Mouse (Mus musculus) forebrain, embryonic 10.5 days (tissue): ENCODE measurements around the gene Inka1. TPM values are rescaled to one million over a fixed set of nuclear protein-coding genes. Genes with fewer than 3 reads are reported as not detected.

Experiments
- DNase-seq: peaks from one replicate; pipeline ENCODE4 v3.0.0-alpha.2; 2017; ENCODE audit warnings: low spot score; ENCODE audit errors: extremely low spot score
- H3K27ac ChIP-seq: fragments of 300-500 bp; sonication (generic); 2 replicates; pipeline ENCODE4 v1.5.1; 2016; ENCODE audit warnings: mild to moderate bottlenecking
- H3K27me3 ChIP-seq: fragments of 300-500 bp; sonication (generic); 2 replicates; pipeline ENCODE4 v1.6.1; 2016; ENCODE audit warnings: mild to moderate bottlenecking; ENCODE audit not compliant: poor library complexity, severe bottlenecking
- H3K36me3 ChIP-seq: fragments of 300-500 bp; sonication (generic); replicated peaks from 2 replicates; pipeline ENCODE4 v1.6.1; 2016; ENCODE audit warnings: mild to moderate bottlenecking, moderate library complexity
- H3K4me1 ChIP-seq: fragments of 300-500 bp; sonication (generic); 2 replicates; pipeline ENCODE4 v1.6.1; 2016
- H3K4me3 ChIP-seq: fragments of 300-500 bp; sonication (generic); 2 replicates; pipeline ENCODE4 v1.5.1; 2016; ENCODE audit warnings: mild to moderate bottlenecking, moderate library complexity
- H3K9me3 ChIP-seq: fragments of 300-500 bp; sonication (generic); 2 replicates; pipeline ENCODE4 v1.6.1; 2016; ENCODE audit warnings: mild to moderate bottlenecking, moderate library complexity
- WGBS: fragments of 180-500 bp; shearing (Covaris S2); methylation state at CpG from one replicate; pipeline ENCODE4 v1.1.7; 2016; 5-methylcytosine and 5-hydroxymethylcytosine counted together
- polyA plus RNA-seq: library from polyadenylated mRNA; unstranded; fragments of >200 nt; fragmentation: Nextera tagmentation; extraction: Ambion mirVana; gene quantifications from 2 replicates; pipeline ENCODE4 v1.2.1, GENCODE M21; 2016

The Inka1 gene
- polyA plus RNA-seq, 1 experiment from 2014 or later, result 35.0 TPM

GRCm38 (mm10) chr9:107962916-107963315 lies 22.8 kb downstream of the Inka1 start:
- Histone ChIP-seq H3K9me3 (no peaks in the 10 kb centered on the region), H3K36me3 (peaks cover 97% of the 10 kb centered on the region), H3K27ac (no peak overlapping the region), H3K4me1 (peaks cover 5% of the 10 kb centered on the region; the same call in 1 of the 2 replicates), H3K4me3 (no peak overlapping the region), H3K27me3 (no peaks in the 10 kb centered on the region)
- no peak for DNase-seq
- 94% methylated on average over 9 of the region's 9 CpGs for WGBS

DNA sequence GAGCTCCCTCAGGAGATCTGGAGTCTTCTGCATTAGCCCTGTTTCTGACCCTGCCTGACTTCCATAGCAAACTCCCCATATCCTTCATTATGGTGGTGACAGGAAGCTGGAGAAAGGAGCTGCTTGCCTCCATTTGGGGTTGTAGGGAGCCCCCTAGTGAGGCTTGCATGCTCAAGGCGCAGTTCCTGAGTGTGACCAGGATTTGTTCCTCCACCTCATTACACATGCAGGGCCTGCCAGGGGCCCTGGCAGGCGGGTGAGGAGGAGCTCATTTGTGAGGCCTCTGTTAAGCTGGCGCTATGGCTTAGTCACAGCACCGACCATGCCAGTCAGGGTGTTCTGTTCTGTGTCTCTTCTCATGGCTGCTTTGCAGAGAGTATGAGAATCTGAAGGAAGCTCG lies 23.8 kb downstream of the Inka1 start:
- DNase-seq, result no peak
- Histone ChIP-seq H3K4me1 (peaks cover 14% of the 10 kb centered on the region), H3K4me3 (no peak overlapping the region), H3K9me3 (no peaks in the 10 kb centered on the region), H3K36me3 (peaks cover 99% of the 10 kb centered on the region), H3K27me3 (no peaks in the 10 kb centered on the region), H3K27ac (no peak overlapping the region)
- WGBS, result 64% methylated on average over 5 of the region's 5 CpGs

DNA sequence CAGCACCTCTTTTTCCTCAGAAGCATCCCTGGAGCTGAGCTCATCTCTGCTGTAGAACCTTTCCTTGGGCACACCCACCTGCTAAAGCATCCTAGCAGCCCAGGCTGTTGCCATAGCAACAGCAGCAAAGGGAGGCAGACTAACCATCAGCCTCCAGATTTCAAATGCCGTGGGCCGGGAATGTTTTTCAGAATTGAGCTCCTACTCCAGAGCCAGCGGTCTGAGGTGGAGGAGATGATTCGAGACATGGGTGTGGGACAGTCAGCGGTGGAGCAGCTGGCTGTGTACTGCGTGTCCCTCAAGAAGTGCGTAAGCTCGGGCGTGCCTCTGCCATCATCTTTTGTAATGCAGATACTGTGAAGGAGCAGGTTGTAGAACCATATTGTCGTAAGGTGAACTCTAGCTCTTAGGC lies 24.3 kb downstream of the Inka1 start:
- no peak for DNase-seq
- Histone ChIP-seq H3K9me3 (no peaks in the 10 kb centered on the region), H3K36me3 (peaks cover 99% of the 10 kb centered on the region), H3K27ac (no peak overlapping the region), H3K27me3 (no peaks in the 10 kb centered on the region), H3K4me1 (peaks cover 15% of the 10 kb centered on the region), H3K4me3 (no peak overlapping the region)
- WGBS, result 87% methylated on average over 10 of the region's 10 CpGs

DNA sequence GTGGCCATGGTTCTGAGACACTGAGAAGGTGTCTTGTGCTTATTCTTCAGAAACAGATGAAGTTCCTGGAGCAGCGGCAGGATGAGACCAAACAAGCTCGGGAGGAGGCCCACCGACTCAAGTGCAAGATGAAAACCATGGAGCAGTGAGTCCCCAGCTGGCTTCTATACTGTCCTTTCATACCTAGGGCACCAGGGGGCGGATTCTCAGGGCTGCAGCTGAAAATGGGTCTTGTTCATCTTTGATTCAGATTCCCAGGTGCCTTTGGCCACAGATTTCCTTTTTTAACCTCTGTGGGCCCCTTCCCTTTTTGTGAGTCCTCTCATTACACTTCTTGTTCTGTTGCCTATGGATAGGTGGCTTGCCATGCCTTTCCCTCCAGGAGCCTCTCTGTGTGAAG lies 24.8 kb downstream of the Inka1 start:
- Histone ChIP-seq H3K27ac (no peak overlapping the region), H3K36me3 (peaks cover 99% of the 10 kb centered on the region), H3K4me3 (no peak overlapping the region), H3K9me3 (no peaks in the 10 kb centered on the region), H3K4me1 (peaks cover 15% of the 10 kb centered on the region), H3K27me3 (no peaks in the 10 kb centered on the region)
- WGBS, result 87% methylated on average over 4 of the region's 4 CpGs
- no peak for DNase-seq

- WGBS, result 78% methylated on average over 6 of the region's 6 CpGs
Measured at GRCm38 (mm10) chr9:107959896-107960295, 25.8 kb downstream of the Inka1 start.

GRCm38 (mm10) chr9:107957141-107957540 lies 28.5 kb downstream of the Inka1 start:
- H3K4me1 ChIP-seq, result peaks cover 24% of the 10 kb centered on the region
- no peaks in the 10 kb centered on the region for H3K9me3 ChIP-seq
- no peaks in the 10 kb centered on the region for H3K27me3 ChIP-seq
- 62% methylated on average over 6 of the region's 6 CpGs for WGBS
- no peak overlapping the region for H3K27ac ChIP-seq
- H3K4me3 ChIP-seq, result no peak overlapping the region
- peaks cover 72% of the 10 kb centered on the region for H3K36me3 ChIP-seq
- no peak for DNase-seq

More at GRCm38 (mm10) chr9:107959896-107960295, 25.8 kb downstream of the Inka1 start:
- Histone ChIP-seq H3K4me3 (no peak overlapping the region), H3K27ac (no peak overlapping the region), H3K27me3 (no peaks in the 10 kb centered on the region), H3K9me3 (no peaks in the 10 kb centered on the region), H3K36me3 (peaks cover 99% of the 10 kb centered on the region), H3K4me1 (peaks cover 15% of the 10 kb centered on the region)
- no peak for DNase-seq

DNA sequence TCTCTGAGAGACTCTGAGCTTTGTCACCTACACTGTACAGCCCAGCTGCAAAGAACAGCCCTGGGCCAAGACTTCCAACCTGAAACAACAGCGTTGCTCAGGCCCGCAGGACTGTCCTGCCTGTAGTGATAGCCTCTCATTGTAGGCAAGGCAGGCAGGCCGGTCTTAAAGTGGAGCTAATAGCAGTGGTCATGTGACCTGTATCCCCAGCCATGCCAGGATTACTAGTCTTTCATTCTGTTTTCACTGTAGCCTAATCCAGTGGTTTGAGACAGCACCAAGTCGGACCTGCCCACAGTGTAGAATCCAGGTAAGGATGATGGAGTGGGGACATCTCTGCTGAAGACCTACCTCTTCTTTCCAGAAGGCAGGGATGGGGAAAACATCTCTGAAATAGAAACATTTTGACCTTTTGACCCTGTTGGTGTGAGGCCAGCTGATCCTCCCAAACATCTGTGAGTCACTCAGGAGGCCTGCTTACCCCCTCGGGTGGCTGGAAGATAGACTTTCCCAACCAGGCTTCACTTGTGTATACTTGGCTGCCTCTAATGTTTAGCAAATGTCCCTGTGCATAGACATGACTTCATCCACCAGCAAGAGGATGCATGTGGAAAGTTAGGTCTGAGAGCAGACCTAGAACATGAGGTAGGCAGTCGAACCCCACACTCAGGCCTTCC lies 29.9 kb downstream of the Inka1 start:
- no peak overlapping the region for H3K4me3 ChIP-seq
- peaks cover 29% of the 10 kb centered on the region for H3K4me1 ChIP-seq
- no peak overlapping the region for H3K27ac ChIP-seq
- no peaks in the 10 kb centered on the region for H3K9me3 ChIP-seq
- no peak for DNase-seq
- 83% methylated on average over 6 of the region's 6 CpGs for WGBS
- H3K36me3 ChIP-seq, result peaks cover 58% of the 10 kb centered on the region
- H3K27me3 ChIP-seq, result no peaks in the 10 kb centered on the region

DNA sequence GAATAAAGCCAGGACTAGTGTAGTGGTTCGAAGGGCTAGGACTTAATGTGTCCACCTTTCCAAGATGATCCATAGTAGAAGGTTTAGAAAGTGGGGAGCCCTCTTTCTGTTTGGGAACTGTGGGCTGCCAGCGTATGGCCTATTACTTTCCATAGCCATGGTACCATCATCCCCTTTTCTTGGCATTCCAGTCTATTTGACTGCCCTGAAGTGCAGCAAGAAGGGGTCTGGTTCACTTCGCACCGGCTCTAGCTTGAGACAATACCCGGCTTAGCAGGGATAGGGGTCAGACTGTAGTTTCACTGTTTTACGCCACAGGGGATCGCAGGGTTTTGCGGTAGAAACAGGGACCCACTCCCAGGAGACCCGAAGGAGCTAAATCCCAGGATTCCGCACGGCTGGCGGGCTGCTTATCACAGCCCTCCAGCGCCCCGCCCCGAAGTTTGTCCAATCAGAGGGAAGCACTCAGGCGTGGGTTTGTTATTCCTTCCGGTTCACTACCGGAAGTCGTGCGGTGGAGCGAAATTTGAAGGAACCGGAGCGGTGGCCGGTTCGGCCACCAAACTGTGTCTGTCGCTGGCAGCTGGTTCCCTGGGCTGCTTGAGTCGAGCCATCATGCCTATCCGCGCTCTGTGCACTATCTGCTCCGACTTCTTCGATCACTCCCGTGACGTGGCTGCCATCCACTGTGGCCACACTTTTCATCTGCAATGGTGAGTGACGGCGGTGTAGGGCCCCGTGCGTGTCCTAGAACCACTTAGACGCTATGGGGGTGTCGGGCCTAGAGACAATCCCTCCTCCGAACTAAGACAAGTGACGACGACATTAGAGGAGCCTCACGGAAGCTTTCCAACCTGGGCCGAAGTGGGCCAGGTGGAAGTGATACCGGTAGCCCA lies 35.0 kb downstream of the Inka1 start:
- H3K27me3 ChIP-seq, result no peaks in the 10 kb centered on the region
- H3K36me3 ChIP-seq, result peaks cover 33% of the 10 kb centered on the region
- peak overlapping the region; percentile 91 for H3K27ac ChIP-seq
- peak overlapping the region; percentile 88 for H3K4me3 ChIP-seq
- WGBS, result 11% methylated on average over 45 of the region's 45 CpGs
- no peaks in the 10 kb centered on the region for H3K9me3 ChIP-seq
- H3K4me1 ChIP-seq, result peaks cover 28% of the 10 kb centered on the region
- DNase-seq, result peak; percentile 92

DNA sequence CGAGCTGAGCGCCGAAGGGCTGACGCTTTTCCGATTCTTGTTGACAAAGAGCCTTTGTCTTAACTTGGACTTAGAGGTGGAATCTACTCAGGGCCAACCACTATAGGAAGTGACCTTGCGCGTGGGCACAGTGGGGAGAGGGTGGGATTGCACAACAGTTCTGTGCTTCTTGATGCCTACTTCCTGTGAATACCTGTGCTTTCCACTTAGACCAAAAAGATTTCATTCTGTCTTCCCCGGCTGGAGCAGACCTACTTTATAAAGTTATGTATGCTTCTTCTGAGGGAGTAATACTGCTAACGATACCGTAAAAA lies 35.8 kb downstream of the Inka1 start, which contains the start of gene Traip:
Traip (plus strand) TSS at position 215 of the 314 bp plus-strand sequence.
- 92% methylated on average over 10 of the region's 10 CpGs for WGBS
- Histone ChIP-seq H3K27ac (peak within 1 kb of the TSS; percentile 91), H3K27me3 (no peaks in the 10 kb centered on the region), H3K36me3 (peaks cover 28% of the 10 kb centered on the region), H3K9me3 (no peaks in the 10 kb centered on the region), H3K4me1 (peaks cover 28% of the 10 kb centered on the region), H3K4me3 (peak within 1 kb of the TSS; percentile 88)
- no peak for DNase-seq

DNA sequence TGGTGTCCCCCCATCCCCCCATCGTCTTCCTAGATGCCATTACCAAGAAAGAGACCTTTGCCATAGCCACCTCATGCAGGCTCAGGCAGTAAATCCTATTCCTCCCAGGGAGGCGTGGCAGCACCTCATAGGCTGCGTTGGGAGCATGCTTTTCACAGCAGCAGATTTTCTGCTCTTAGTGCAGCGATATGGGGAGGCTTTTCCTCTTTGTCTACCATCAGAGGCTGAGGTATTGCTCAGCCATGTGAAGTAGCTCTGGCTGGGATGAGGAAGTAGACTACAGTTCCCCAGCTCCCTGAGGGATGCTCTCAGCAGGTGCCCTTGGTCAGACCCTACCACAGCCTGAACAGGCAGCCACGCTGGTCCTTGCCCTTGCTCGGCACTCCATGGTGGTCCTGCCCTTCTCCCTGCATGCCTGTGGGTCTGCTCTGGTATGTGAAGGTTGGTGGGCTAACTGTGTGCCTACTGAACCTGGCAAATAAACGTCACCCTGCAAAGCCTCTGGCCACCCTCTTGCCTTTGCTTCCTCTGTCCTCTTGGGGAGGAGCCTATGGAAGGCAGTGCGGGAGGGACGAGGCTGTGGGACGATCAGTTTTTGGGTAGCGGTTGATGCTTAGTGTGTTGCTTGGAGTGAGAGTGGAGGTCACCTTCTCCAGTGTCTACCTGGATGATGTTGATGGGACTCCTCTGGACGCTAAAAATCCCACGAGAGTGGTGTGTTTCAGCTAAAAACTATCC lies 36.3 kb downstream of the Inka1 start:
- peaks cover 28% of the 10 kb centered on the region for H3K36me3 ChIP-seq
- DNase-seq, result no peak
- H3K4me1 ChIP-seq, result peaks cover 28% of the 10 kb centered on the region
- H3K27ac ChIP-seq, result no peak overlapping the region
- WGBS, result 78% methylated on average over 13 of the region's 13 CpGs
- no peaks in the 10 kb centered on the region for H3K27me3 ChIP-seq
- no peak overlapping the region for H3K4me3 ChIP-seq
- H3K9me3 ChIP-seq, result no peaks in the 10 kb centered on the region

GRCm38 (mm10) chr9:107947241-107948194 lies 38.2 kb downstream of the Inka1 start:
- peaks cover 28% of the 10 kb centered on the region for H3K36me3 ChIP-seq
- H3K27me3 ChIP-seq, result no peaks in the 10 kb centered on the region
- DNase-seq, result no peak
- WGBS, result 91% methylated on average over 31 of the region's 31 CpGs
- H3K9me3 ChIP-seq, result no peaks in the 10 kb centered on the region
- H3K27ac ChIP-seq, result no peak overlapping the region
- H3K4me1 ChIP-seq, result peaks cover 23% of the 10 kb centered on the region
- no peak overlapping the region for H3K4me3 ChIP-seq

GRCm38 (mm10) chr9:107936831-107937230 lies 48.8 kb downstream of the Inka1 start:
- peak overlapping the region; percentile 71 for H3K4me3 ChIP-seq
- peaks cover 43% of the 10 kb centered on the region for H3K4me1 ChIP-seq
- WGBS, result 10% methylated on average over 3 of the region's 3 CpGs
- peaks cover 47% of the 10 kb centered on the region for H3K27me3 ChIP-seq
- H3K36me3 ChIP-seq, result no peaks in the 10 kb centered on the region
- peak overlapping the region; percentile 85 for H3K27ac ChIP-seq
- no peaks in the 10 kb centered on the region for H3K9me3 ChIP-seq
- DNase-seq, result no peak
